Mouse (Mus musculus) G1E (cell line): ENCODE results near the gene Nlgn2.

Source experiments
- CTCF ChIP-seq: IDR thresholded peaks from 2 replicates; pipeline ENCODE4 v1.5.1; 2012; ENCODE audit warnings: low read depth, low read length, inconsistent platforms, mixed read lengths
- GATA1 ChIP-seq: IDR thresholded peaks from 2 replicates; pipeline ENCODE4 v1.6.1; 2012; ENCODE audit warnings: borderline replicate concordance, low read length, inconsistent platforms, mixed read lengths
- TAL1 ChIP-seq: conservative IDR thresholded peaks from 2 replicates; pipeline ENCODE4 v1.6.1; 2012; ENCODE audit warnings: low read depth, low read length, inconsistent platforms, mixed read lengths

GRCm38 (mm10) chr11:69795983-69796435 lies 41.6 kb downstream of the Nlgn2 start:
- TF ChIP-seq CTCF (no peak), TAL1 (no peak), GATA1 (no peak)
